Mouse (Mus musculus) hindbrain, embryonic 14.5 days (tissue): ENCODE data around the gene Exoc3l2. TPM values are rescaled to one million over a fixed set of nuclear protein-coding genes. Genes with fewer than 3 reads are reported as not detected.
A peak's percentile ranks its signal among the peaks of the same experiment; 100 is the strongest.

ENCODE experiments used
- ATAC-seq: fragments of 200-750 bp; cut with Nextera tagmentation; 2 replicates; pipeline ENCODE4 v1.8.0; 2017; ENCODE audit warnings: moderate number of reproducible peaks, mild to moderate bottlenecking, moderate TSS enrichment, moderate library complexity; ENCODE audit not compliant: low FRiP score
- DNase-seq: peaks from one replicate; pipeline ENCODE4 v3.0.0-alpha.2; 2015; ENCODE audit warnings: low spot score
- H3K27ac ChIP-seq: fragments of 300-500 bp; sonication (generic); 2 replicates; pipeline ENCODE4 v1.5.1; 2014; ENCODE audit warnings: mild to moderate bottlenecking, moderate library complexity
- H3K27me3 ChIP-seq: fragments of 300-500 bp; sonication (generic); 2 replicates; pipeline ENCODE4 v1.6.1; 2014; ENCODE audit warnings: mild to moderate bottlenecking, low read length, mixed read lengths; ENCODE audit not compliant: control insufficient read depth, insufficient read depth
- H3K36me3 ChIP-seq: fragments of 300-500 bp; sonication (generic); replicated peaks from 2 replicates; pipeline ENCODE4 v1.6.1; 2014; ENCODE audit not compliant: control insufficient read depth, insufficient read depth
- H3K4me1 ChIP-seq: fragments of 300-500 bp; sonication (generic); replicated peaks from 2 replicates; pipeline ENCODE4 v1.6.1; 2014; ENCODE audit warnings: antibody characterized with exemption, low read length, mixed read lengths; ENCODE audit not compliant: control insufficient read depth, insufficient read depth
- H3K4me2 ChIP-seq: fragments of 300-500 bp; sonication (generic); replicated peaks from 2 replicates; pipeline ENCODE4 v1.6.1; 2014; ENCODE audit warnings: mild to moderate bottlenecking, moderate library complexity
- H3K4me3 ChIP-seq: fragments of 300-500 bp; sonication (generic); replicated peaks from 2 replicates; pipeline ENCODE4 v1.5.1; 2014; ENCODE audit warnings: mild to moderate bottlenecking, low read length
- H3K9ac ChIP-seq: fragments of 300-500 bp; sonication (generic); 2 replicates; pipeline ENCODE4 v1.6.1; 2014
- H3K9me3 ChIP-seq: fragments of 300-500 bp; sonication (generic); 2 replicates; pipeline ENCODE4 v1.6.1; 2016; ENCODE audit warnings: low read length; ENCODE audit not compliant: control insufficient read depth
- WGBS: fragments of 180-500 bp; shearing (Covaris S2); extraction: QIAGEN DNeasy Blood & Tissue Kit; methylation state at CpG from one replicate; pipeline ENCODE4 v1.1.7; 2014; 5-methylcytosine and 5-hydroxymethylcytosine counted together
- polyA plus RNA-seq: library from polyadenylated mRNA; unstranded; fragments of >200 nt; fragmentation: Nextera tagmentation; extraction: Ambion mirVana; gene quantifications from 2 replicates; pipeline ENCODE4 v1.2.1, GENCODE M21; 2014

Exoc3l2 gene
- polyA plus RNA-seq, 1 experiment from 2014 or later, result 0.79 TPM

GRCm38 (mm10) chr7:19460500-19460899 lies 2.6 kb upstream of the Exoc3l2 start:
- H3K4me3 ChIP-seq, result no peak overlapping the region
- ATAC-seq (no peak), DNase-seq (no peak)
- no peak overlapping the region for H3K4me2 ChIP-seq
- H3K27me3 ChIP-seq, result peaks cover 22% of the 10 kb centered on the region
- 71% methylated on average over 1 of the region's 1 CpGs for WGBS
- H3K27ac ChIP-seq, result no peak overlapping the region
- no peaks in the 10 kb centered on the region; the same call in 1 of the 2 replicates for H3K36me3 ChIP-seq
- H3K9me3 ChIP-seq, result no peaks in the 10 kb centered on the region
- peaks cover 26% of the 10 kb centered on the region for H3K4me1 ChIP-seq
- no peak overlapping the region for H3K9ac ChIP-seq

- no peak overlapping the region for H3K4me2 ChIP-seq
- no peak overlapping the region for H3K27ac ChIP-seq
- no peak overlapping the region for H3K9ac ChIP-seq
- DNase-seq (peak; percentile 86), ATAC-seq (no peak)
- H3K9me3 ChIP-seq, result no peaks in the 10 kb centered on the region
- H3K4me3 ChIP-seq, result no peak overlapping the region
- H3K27me3 ChIP-seq, result peaks cover 25% of the 10 kb centered on the region
- 15% methylated on average over 6 of the region's 6 CpGs for WGBS
- H3K36me3 ChIP-seq, result no peaks in the 10 kb centered on the region
- H3K4me1 ChIP-seq, result peaks cover 18% of the 10 kb centered on the region
These were observed 1.6 kb upstream of the Exoc3l2 start for GRCm38 (mm10) chr7:19461488-19461887.

GRCm38 (mm10) chr7:19462443-19462842 lies 688 bp upstream of the Exoc3l2 start:
- H3K27ac ChIP-seq, result no peak overlapping the region
- H3K36me3 ChIP-seq, result no peaks in the 10 kb centered on the region
- 64% methylated on average over 4 of the region's 4 CpGs for WGBS
- no peak overlapping the region for H3K9ac ChIP-seq
- no peak for DNase-seq
- H3K4me3 ChIP-seq, result no peak overlapping the region
- peaks cover 10% of the 10 kb centered on the region for H3K4me1 ChIP-seq
- ATAC-seq, result no peak
- no peaks in the 10 kb centered on the region for H3K9me3 ChIP-seq
- peaks cover 34% of the 10 kb centered on the region for H3K27me3 ChIP-seq
- no peak overlapping the region for H3K4me2 ChIP-seq

GRCm38 (mm10) chr7:19464367-19465307 lies 1.5 kb downstream of the Exoc3l2 start:
- Histone ChIP-seq H3K36me3 (no peaks in the 10 kb centered on the region), H3K9me3 (no peaks in the 10 kb centered on the region), H3K27ac (no peak overlapping the region), H3K4me2 (no peak overlapping the region), H3K27me3 (peaks cover 55% of the 10 kb centered on the region), H3K4me3 (no peak overlapping the region), H3K9ac (no peak overlapping the region), H3K4me1 (peaks cover 2% of the 10 kb centered on the region)
- ATAC-seq, result no peak
- 12% methylated on average over 22 of the region's 22 CpGs for WGBS
- DNase-seq, result no peak

- 64% methylated on average over 5 of the region's 5 CpGs for WGBS
- H3K36me3 ChIP-seq, result no peaks in the 10 kb centered on the region
- H3K4me1 ChIP-seq, result no peaks in the 10 kb centered on the region
- DNase-seq (no peak), ATAC-seq (no peak)
- H3K9ac ChIP-seq, result no peak overlapping the region
- H3K4me2 ChIP-seq, result no peak overlapping the region
- H3K9me3 ChIP-seq, result no peaks in the 10 kb centered on the region
- H3K4me3 ChIP-seq, result no peak overlapping the region
- H3K27ac ChIP-seq, result no peak overlapping the region
- H3K27me3 ChIP-seq, result peaks cover 74% of the 10 kb centered on the region
These were observed 3.5 kb downstream of the Exoc3l2 start for GRCm38 (mm10) chr7:19466602-19467145.

- H3K27me3 ChIP-seq, result peaks cover 83% of the 10 kb centered on the region
- 51% methylated on average over 6 of the region's 6 CpGs for WGBS
- no peak for ATAC-seq
These were observed 4.5 kb downstream of the Exoc3l2 start for GRCm38 (mm10) chr7:19467638-19468037.

GRCm38 (mm10) chr7:19468279-19468678 lies 5.1 kb downstream of the Exoc3l2 start:
- Histone ChIP-seq H3K4me2 (no peak overlapping the region), H3K27me3 (peaks cover 88% of the 10 kb centered on the region), H3K9me3 (no peaks in the 10 kb centered on the region), H3K36me3 (no peaks in the 10 kb centered on the region), H3K27ac (no peak overlapping the region), H3K4me1 (no peaks in the 10 kb centered on the region), H3K9ac (no peak overlapping the region), H3K4me3 (no peak overlapping the region)
- ATAC-seq (no peak), DNase-seq (no peak)
- 60% methylated on average over 12 of the region's 12 CpGs for WGBS

More at GRCm38 (mm10) chr7:19467638-19468037, 4.5 kb downstream of the Exoc3l2 start:
- H3K36me3 ChIP-seq, result no peaks in the 10 kb centered on the region
- DNase-seq, result no peak
- H3K4me2 ChIP-seq, result no peak overlapping the region
- H3K4me1 ChIP-seq, result no peaks in the 10 kb centered on the region
- no peak overlapping the region for H3K4me3 ChIP-seq
- H3K27ac ChIP-seq, result no peak overlapping the region
- no peak overlapping the region for H3K9ac ChIP-seq
- no peaks in the 10 kb centered on the region for H3K9me3 ChIP-seq

- WGBS, result 19% methylated on average over 23 of the region's 23 CpGs
- ATAC-seq (no peak), DNase-seq (no peak)
- Histone ChIP-seq H3K36me3 (no peaks in the 10 kb centered on the region), H3K27ac (no peak overlapping the region), H3K4me3 (no peak overlapping the region), H3K27me3 (peaks cover 80% of the 10 kb centered on the region), H3K9ac (no peak overlapping the region), H3K9me3 (no peaks in the 10 kb centered on the region), H3K4me2 (no peak overlapping the region), H3K4me1 (no peaks in the 10 kb centered on the region)
These were observed 6.3 kb downstream of the Exoc3l2 start for GRCm38 (mm10) chr7:19469404-19469803.

GRCm38 (mm10) chr7:19470308-19470707 lies 7.2 kb downstream of the Exoc3l2 start:
- no peak for ATAC-seq
- WGBS, result 10% methylated on average over 14 of the region's 14 CpGs
- H3K4me2 ChIP-seq, result no peak overlapping the region
- no peaks in the 10 kb centered on the region for H3K4me1 ChIP-seq
- no peak overlapping the region for H3K27ac ChIP-seq
- peaks cover 78% of the 10 kb centered on the region for H3K27me3 ChIP-seq
- no peak overlapping the region for H3K4me3 ChIP-seq
- no peaks in the 10 kb centered on the region for H3K36me3 ChIP-seq
- no peak for DNase-seq
- H3K9me3 ChIP-seq, result no peaks in the 10 kb centered on the region
- H3K9ac ChIP-seq, result no peak overlapping the region
